Mouse (Mus musculus) G1E (cell line): Measurements from ENCODE around the gene Nectin2.

Source experiments
- CTCF ChIP-seq: IDR thresholded peaks from 2 replicates; pipeline ENCODE4 v1.5.1; 2012; ENCODE audit warnings: low read depth, low read length, inconsistent platforms, mixed read lengths
- GATA1 ChIP-seq: IDR thresholded peaks from 2 replicates; pipeline ENCODE4 v1.6.1; 2012; ENCODE audit warnings: borderline replicate concordance, low read length, inconsistent platforms, mixed read lengths
- GATA2 ChIP-seq: IDR thresholded peaks from 2 replicates; pipeline ENCODE4 v1.6.1; 2012; ENCODE audit warnings: low read depth, low read length, inconsistent platforms, borderline replicate concordance
- POLR2AphosphoS5 ChIP-seq: IDR thresholded peaks from 2 replicates; pipeline ENCODE4 v1.6.1; 2012; ENCODE audit warnings: low read depth, low read length, inconsistent platforms; ENCODE audit not compliant: insufficient replicate concordance
- TAL1 ChIP-seq: conservative IDR thresholded peaks from 2 replicates; pipeline ENCODE4 v1.6.1; 2012; ENCODE audit warnings: low read depth, low read length, inconsistent platforms, mixed read lengths

DNA sequence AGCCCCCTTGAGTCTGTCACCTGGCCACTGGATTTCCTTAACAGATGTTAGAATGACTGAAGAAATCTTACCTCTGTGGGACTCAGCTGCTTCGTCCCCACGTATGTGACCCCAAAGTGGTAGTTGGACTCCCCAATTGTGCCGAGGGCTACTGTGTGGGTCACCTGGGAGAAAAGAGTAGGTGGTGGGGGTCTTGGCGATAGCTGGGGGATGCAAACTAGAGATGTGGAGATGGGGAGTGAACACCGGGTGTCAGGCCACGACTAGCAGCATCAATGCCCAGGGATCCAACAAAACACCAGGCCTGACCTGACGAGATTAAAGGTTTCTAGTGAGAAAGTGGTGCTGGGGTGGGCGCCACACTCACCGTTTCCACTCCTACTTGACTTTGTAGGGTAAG, 36.7 kb downstream of the Nectin2 start:
- no peak for TF ChIP-seq CTCF
- no peak for TF ChIP-seq GATA1
- TF ChIP-seq GATA2: no peak
- TF ChIP-seq POLR2AphosphoS5: no peak
- TF ChIP-seq TAL1: no peak
